Mouse (Mus musculus) heart, embryonic 16.5 days (tissue): ENCODE measurements at regions not wholly inside any gene's neighbourhood (a gene's known extent, or its start where the extent isn't known, plus 50 kb on each side); places are given as distances from the start of the nearest gene placed in this dataset.
"Not testable (repeated sequence)": the region's sequence is repeated elsewhere in the genome, so short reads cannot be mapped to it uniquely, and the experiment has no call there.

Experiments used
- ATAC-seq: fragments of 200-750 bp; cut with Nextera tagmentation; replicated peaks from 2 replicates; pipeline ENCODE4 v1.8.0; 2017; ENCODE audit warnings: moderate number of reproducible peaks; ENCODE audit not compliant: insufficient read depth, low FRiP score; ENCODE audit errors: extremely low read depth
- H3K27ac ChIP-seq: fragments of 300-500 bp; sonication (generic); 2 replicates; pipeline ENCODE4 v1.5.1; 2014; ENCODE audit warnings: mild to moderate bottlenecking, low read length, control low read depth, moderate library complexity
- H3K27me3 ChIP-seq: fragments of 300-500 bp; sonication (generic); 2 replicates; pipeline ENCODE4 v1.6.1; 2014; ENCODE audit warnings: low read length, mixed read lengths; ENCODE audit not compliant: control insufficient read depth, insufficient read depth
- H3K36me3 ChIP-seq: fragments of 300-500 bp; sonication (generic); 2 replicates; pipeline ENCODE4 v1.6.1; 2014; ENCODE audit not compliant: control insufficient read depth, insufficient read depth
- H3K4me1 ChIP-seq: fragments of 300-500 bp; sonication (generic); 2 replicates; pipeline ENCODE4 v1.6.1; 2014; ENCODE audit warnings: low read length, mixed read lengths; ENCODE audit not compliant: control insufficient read depth, insufficient read depth
- H3K4me2 ChIP-seq: fragments of 300-500 bp; sonication (generic); 2 replicates; pipeline ENCODE4 v1.6.1; 2014; ENCODE audit warnings: low read depth, mild to moderate bottlenecking, control low read depth, low read length
- H3K4me3 ChIP-seq: fragments of 300-500 bp; sonication (generic); 2 replicates; pipeline ENCODE4 v1.5.1; 2014; ENCODE audit warnings: mild to moderate bottlenecking, control low read depth, low read length
- H3K9ac ChIP-seq: fragments of 300-500 bp; sonication (generic); 2 replicates; pipeline ENCODE4 v1.6.1; 2014; ENCODE audit warnings: low read length, control low read depth
- H3K9me3 ChIP-seq: fragments of 300-500 bp; sonication (generic); replicated peaks from 2 replicates; pipeline ENCODE4 v1.6.1; 2016; ENCODE audit warnings: low read length; ENCODE audit not compliant: control insufficient read depth
- WGBS: fragments of 180-500 bp; shearing (Covaris S2); extraction: QIAGEN DNeasy Blood & Tissue Kit; methylation state at CpG from one replicate; pipeline ENCODE4 v1.1.7; 2014; 5-methylcytosine and 5-hydroxymethylcytosine counted together

DNA sequence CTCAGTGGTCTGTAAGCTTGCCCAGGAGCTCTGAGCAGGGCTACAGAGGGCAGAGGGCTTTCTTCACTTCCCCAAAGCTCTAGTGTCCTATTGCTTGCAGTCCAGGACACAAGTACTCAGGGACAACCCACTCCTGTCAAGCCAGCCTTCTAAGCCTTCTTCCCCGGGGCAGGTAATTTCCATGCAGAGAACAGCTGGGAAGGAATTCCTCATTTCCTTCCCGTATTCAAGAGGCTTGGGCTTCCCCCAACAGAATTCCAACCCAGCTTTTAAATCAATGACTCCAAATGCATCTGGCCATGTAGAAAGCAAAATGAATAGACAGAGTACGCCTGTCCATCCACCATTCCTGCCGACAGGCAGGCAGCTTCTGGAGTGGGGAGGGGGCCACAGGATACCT, 99.1 kb upstream of the Ubl3 start:
- H3K27me3 ChIP-seq, result no peaks in the 10 kb centered on the region
- no peak overlapping the region for H3K4me3 ChIP-seq
- H3K9me3 ChIP-seq, result no peaks in the 10 kb centered on the region
- no peaks in the 10 kb centered on the region for H3K4me1 ChIP-seq
- WGBS, result 53% methylated on average over 4 of the region's 4 CpGs
- no peak overlapping the region for H3K9ac ChIP-seq
- no peak overlapping the region for H3K27ac ChIP-seq
- ATAC-seq, result no peak
- H3K4me2 ChIP-seq, result no peak overlapping the region
- no peaks in the 10 kb centered on the region for H3K36me3 ChIP-seq

DNA sequence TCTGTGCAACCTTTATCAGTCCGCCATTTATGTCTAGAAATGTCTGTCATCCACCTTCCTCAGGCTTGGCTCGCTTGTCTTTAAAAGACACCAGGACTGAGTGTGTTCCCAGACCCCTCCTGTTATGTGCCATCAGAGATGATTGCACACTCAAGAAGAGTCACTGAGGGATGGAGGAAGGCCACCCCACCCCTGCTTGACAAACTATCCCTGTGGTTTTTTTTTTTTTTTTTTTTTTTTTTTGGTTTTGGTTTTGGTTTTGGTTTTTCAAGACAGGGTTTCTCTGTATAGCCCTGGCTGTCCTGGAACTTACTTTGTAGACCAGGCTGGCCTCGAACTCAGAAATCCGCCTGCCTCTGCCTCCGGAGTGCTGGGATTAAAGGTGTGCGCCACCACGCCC, 97.0 kb upstream of the Ubl3 start:
- not testable (repeated sequence) for H3K36me3 ChIP-seq, H3K27me3 ChIP-seq, H3K9me3 ChIP-seq, H3K4me1 ChIP-seq, H3K9ac ChIP-seq, ATAC-seq, H3K4me2 ChIP-seq, H3K27ac ChIP-seq, H3K4me3 ChIP-seq
- WGBS, result 93% methylated on average over 7 of the region's 7 CpGs

- 0 out of 2 replicates have a peak, but pooled peaks cover 2% of the 10 kb centered on the region for H3K4me1 ChIP-seq
- H3K27me3 ChIP-seq, result no peaks in the 10 kb centered on the region
- no peak overlapping the region for H3K9ac ChIP-seq
- H3K36me3 ChIP-seq, result no peaks in the 10 kb centered on the region
- ATAC-seq, result no peak
- no peak overlapping the region for H3K4me2 ChIP-seq
- WGBS, result 81% methylated on average over 9 of the region's 9 CpGs
- H3K27ac ChIP-seq, result no peak overlapping the region
- no peak overlapping the region for H3K4me3 ChIP-seq
- H3K9me3 ChIP-seq, result no peaks in the 10 kb centered on the region
These were observed 96.5 kb upstream of the Ubl3 start for GRCm38 (mm10) chr5:148649123-148649522.

GRCm38 (mm10) chr5:148647644-148648043, 95.1 kb upstream of the Ubl3 start:
- Histone ChIP-seq H3K9me3 (no peaks in the 10 kb centered on the region), H3K4me1 (0 out of 2 replicates have a peak, but pooled peaks cover 2% of the 10 kb centered on the region), H3K27ac (no peak overlapping the region), H3K4me3 (no peak overlapping the region), H3K27me3 (no peaks in the 10 kb centered on the region), H3K9ac (no peak overlapping the region), H3K4me2 (no peak overlapping the region), H3K36me3 (no peaks in the 10 kb centered on the region)
- WGBS, result 64% methylated on average over 2 of the region's 2 CpGs
- no peak for ATAC-seq

GRCm38 (mm10) chr5:148645772-148646171, 93.2 kb upstream of the Ubl3 start:
- H3K27me3 ChIP-seq, result no peaks in the 10 kb centered on the region
- no peak overlapping the region for H3K27ac ChIP-seq
- H3K9me3 ChIP-seq, result no peaks in the 10 kb centered on the region
- H3K9ac ChIP-seq, result no peak overlapping the region
- no peak overlapping the region for H3K4me3 ChIP-seq
- WGBS, result 64% methylated on average over 4 of the region's 4 CpGs
- H3K36me3 ChIP-seq, result no peaks in the 10 kb centered on the region
- ATAC-seq, result no peak
- no peak overlapping the region for H3K4me2 ChIP-seq
- peaks cover 8% of the 10 kb centered on the region for H3K4me1 ChIP-seq

DNA sequence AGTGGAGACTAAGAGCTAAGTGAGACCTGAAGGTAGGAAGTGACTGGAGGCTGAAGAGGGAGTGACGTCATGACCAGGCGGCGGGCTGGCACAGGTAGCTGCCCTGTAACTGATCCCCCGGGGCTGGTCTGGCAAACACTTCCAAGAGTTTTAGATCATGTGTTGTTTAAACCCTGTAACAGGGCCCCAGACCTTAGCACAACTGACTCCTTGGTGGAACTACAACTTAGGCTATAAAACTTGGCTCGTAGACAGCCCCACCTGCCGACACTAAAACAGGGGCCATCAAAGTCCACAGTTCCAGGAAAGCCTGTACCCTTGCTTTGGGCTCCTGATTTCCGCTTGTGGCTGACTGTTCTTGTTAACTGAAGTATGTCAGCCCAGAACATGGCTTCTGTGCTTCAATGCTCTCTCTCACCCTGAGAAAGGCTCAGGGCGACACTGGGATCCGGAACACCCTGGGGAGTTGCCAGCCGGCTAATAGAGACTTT, 92.6 kb upstream of the Ubl3 start:
- Histone ChIP-seq H3K4me1 (peaks cover 8% of the 10 kb centered on the region), H3K27ac (no peak overlapping the region), H3K9me3 (no peaks in the 10 kb centered on the region), H3K36me3 (no peaks in the 10 kb centered on the region), H3K4me2 (no peak overlapping the region), H3K9ac (no peak overlapping the region), H3K27me3 (no peaks in the 10 kb centered on the region), H3K4me3 (no peak overlapping the region)
- WGBS, result 68% methylated on average over 10 of the region's 10 CpGs
- no peak for ATAC-seq

- Histone ChIP-seq H3K36me3 (no peaks in the 10 kb centered on the region), H3K9me3 (no peaks in the 10 kb centered on the region), H3K9ac (no peak overlapping the region), H3K27me3 (no peaks in the 10 kb centered on the region), H3K4me3 (no peak overlapping the region), H3K4me1 (peaks cover 8% of the 10 kb centered on the region), H3K27ac (no peak overlapping the region), H3K4me2 (no peak overlapping the region)
- WGBS, result 96% methylated on average over 7 of the region's 7 CpGs
- no peak for ATAC-seq
These were observed 91.8 kb upstream of the Ubl3 start for GRCm38 (mm10) chr5:148644345-148644744.

- H3K36me3 ChIP-seq, result no peaks in the 10 kb centered on the region
- peaks cover 8% of the 10 kb centered on the region for H3K4me1 ChIP-seq
- peak overlapping the region; percentile 22; the same call in 1 of the 2 replicates for H3K9ac ChIP-seq
- no peak overlapping the region for H3K27ac ChIP-seq
- WGBS, result 40% methylated on average over 15 of the region's 15 CpGs
- peak overlapping the region; percentile 41 for H3K4me2 ChIP-seq
- H3K27me3 ChIP-seq, result no peaks in the 10 kb centered on the region
- H3K9me3 ChIP-seq, result no peaks in the 10 kb centered on the region
- no peak overlapping the region for H3K4me3 ChIP-seq
- ATAC-seq, result 0 out of 2 replicates have a peak, but pooled peaks have one; percentile 23
These were observed 89.2 kb upstream of the Ubl3 start for GRCm38 (mm10) chr5:148641652-148642395.

- ATAC-seq, result no peak
- H3K4me2 ChIP-seq, result no peak overlapping the region
- 57% methylated on average over 12 of the region's 14 CpGs for WGBS
These were observed 87.9 kb upstream of the Ubl3 start for GRCm38 (mm10) chr5:148640523-148640922.

More at GRCm38 (mm10) chr5:148640523-148640922, 87.9 kb upstream of the Ubl3 start:
- H3K9me3 ChIP-seq, result no peaks in the 10 kb centered on the region
- H3K36me3 ChIP-seq, result no peaks in the 10 kb centered on the region
- H3K27me3 ChIP-seq, result no peaks in the 10 kb centered on the region
- peaks cover 8% of the 10 kb centered on the region for H3K4me1 ChIP-seq
- H3K27ac ChIP-seq, result no peak overlapping the region
- no peak overlapping the region for H3K4me3 ChIP-seq
- no peak overlapping the region for H3K9ac ChIP-seq
